Mouse (Mus musculus) lung, postnatal 4 days (tissue): ENCODE data around the gene Zfp628.

Experiments used
- DNase-seq, 2 experiments: peaks; one replicate each; pipeline ENCODE4 v3.0.0; 2021

Zfp628 gene

DNA sequence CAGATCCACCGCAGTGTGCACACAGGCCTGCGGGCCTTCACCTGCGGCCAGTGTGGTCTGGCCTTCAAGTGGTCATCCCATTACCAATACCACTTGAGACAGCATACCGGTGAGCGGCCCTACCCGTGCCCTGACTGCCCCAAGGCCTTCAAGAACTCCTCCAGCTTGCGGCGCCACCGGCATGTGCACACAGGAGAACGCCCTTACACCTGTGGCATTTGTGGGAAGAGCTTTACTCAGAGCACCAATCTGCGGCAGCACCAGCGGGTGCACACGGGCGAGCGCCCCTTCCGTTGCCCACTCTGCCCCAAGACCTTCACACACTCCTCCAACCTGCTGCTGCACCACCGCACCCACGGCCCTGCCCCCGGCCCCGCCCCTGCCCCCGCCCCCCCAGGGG, 4.1 kb downstream of the Zfp628 start:
- DNase-seq: no peak

DNA sequence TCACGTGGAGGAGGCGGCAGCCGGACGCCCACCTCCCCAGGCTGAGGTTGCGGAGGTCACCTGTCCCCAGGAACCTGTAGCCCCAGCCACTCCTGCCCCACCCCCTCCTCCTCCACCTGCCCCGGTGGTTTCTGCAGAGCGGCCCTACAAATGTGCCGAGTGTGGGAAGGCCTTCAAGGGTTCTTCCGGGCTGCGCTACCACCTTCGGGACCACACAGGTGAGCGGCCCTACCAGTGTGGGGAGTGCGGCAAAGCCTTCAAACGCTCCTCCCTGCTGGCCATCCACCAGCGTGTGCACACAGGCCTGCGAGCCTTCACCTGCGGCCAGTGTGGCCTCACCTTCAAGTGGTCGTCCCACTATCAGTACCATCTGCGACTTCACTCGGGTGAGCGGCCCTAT, 5.0 kb downstream of the Zfp628 start:
- DNase-seq: no peak

GRCm38 (mm10) chr7:4920496-4920895, 5.5 kb downstream of the Zfp628 start:
- no peak for DNase-seq

DNA sequence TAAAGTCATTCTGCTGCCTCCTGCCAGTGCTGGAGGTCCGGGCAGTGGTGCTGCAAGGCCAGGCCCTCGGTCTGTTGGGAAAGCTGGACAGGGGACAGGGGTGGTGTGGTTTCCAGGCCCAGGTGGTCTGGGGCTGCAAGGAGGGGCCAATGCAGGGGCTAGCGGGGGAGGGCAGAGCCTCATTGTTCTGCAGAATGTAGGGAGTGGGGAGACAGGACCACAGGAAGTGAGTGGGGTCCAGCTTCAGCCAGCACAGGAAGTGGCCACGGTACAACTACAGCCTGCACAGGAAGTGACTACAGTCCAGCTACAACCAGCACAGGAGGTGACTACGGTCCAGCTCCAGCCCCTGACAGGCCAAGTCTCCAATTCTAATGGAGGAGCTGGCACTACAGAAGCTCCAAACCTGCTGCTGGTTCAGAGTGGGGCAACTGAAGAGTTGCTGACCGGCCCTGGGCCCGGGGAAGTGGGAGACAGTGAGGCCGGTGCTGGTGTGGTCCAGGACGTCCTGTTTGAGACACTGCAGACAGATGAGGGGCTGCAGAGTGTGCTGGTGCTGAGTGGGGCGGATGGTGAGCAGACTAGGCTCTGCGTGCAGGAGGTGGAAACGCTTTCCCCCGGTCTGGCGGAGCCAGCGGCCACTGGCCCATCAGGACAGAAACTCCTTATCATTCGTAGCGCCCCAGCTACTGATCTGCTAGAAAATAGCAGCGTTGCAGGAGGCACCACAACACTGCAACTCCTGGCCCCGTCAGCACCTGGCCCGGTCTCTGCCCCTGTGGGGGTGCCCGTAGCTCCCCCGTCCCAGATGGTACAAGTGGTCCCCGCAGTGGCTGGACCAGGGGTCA, 6.2 kb downstream of the Zfp628 start:
- peak; percentile 42 to 63 for DNase-seq

DNA sequence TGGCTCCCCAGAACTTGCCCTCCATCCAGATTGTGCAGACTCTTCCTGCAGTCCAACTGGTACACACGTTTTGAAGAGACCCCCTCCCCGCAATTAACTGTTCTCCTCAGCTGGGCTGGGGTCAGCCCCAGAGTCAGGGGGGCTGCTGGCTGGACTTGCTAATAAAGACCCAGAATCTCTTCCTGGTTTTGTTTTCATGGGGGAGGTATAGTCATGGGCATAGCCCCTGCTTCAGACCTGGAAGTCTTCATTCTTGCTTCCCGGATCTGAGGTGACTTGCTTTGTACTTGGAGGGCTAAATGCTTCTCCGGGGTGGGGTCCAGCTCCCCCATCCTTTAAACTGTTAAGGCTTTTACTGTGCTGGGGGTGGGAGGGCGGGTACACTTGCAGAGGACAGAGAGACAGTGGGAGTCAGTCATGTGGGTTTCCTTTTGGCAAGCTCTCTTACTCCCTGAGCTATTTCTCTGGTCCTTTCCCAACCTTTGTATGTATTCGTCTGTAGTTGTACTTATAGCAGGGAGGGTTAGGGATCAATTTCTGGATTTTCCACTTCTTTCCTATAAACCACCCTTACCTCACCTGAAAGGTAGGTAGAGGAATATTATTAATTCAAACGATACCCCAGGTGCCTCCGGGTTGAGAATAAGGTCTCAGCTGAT, 6.9 kb downstream of the Zfp628 start, which contains the start of gene Nat14:
TSS of gene Nat14 (plus strand) at position 205 of the 659 bp plus-strand sequence.
- DNase-seq: no peak

GRCm38 (mm10) chr7:4922508-4922907, 7.5 kb downstream of the Zfp628 start:
- peak; percentile 75 to 79 for DNase-seq

DNA sequence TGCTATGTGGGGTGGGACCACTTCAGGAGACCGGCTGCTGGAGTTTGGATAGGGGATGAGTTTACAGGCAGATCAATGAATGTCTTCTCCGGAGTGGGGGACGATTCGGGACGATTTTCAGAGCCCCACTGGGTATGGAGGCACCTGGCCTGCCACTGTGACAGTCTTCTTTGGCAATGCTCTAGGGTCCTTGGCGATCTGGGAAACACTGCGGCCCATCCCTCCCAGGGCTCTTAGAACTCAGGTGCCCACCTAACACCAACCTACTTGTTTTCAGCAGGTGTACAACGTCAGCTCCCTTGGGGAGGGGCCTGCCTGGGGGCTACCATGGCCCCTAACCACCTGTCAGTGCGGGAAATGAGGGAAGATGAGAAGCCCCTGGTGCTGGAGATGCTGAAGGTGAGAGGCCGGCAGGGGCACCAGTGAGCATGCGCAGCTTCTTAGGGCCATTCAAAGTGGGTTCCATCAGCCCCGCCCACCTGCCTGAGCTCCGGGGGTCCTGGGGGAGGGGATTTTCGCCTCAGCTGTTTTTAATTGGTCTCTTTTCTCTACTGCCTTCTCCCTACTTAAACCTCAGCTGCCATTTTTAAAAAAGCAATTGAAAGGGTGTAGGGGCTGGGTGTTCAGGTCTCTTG, 8.0 kb downstream of the Zfp628 start:
- peak in 1 of 2 experiments; percentile 39 for DNase-seq

DNA sequence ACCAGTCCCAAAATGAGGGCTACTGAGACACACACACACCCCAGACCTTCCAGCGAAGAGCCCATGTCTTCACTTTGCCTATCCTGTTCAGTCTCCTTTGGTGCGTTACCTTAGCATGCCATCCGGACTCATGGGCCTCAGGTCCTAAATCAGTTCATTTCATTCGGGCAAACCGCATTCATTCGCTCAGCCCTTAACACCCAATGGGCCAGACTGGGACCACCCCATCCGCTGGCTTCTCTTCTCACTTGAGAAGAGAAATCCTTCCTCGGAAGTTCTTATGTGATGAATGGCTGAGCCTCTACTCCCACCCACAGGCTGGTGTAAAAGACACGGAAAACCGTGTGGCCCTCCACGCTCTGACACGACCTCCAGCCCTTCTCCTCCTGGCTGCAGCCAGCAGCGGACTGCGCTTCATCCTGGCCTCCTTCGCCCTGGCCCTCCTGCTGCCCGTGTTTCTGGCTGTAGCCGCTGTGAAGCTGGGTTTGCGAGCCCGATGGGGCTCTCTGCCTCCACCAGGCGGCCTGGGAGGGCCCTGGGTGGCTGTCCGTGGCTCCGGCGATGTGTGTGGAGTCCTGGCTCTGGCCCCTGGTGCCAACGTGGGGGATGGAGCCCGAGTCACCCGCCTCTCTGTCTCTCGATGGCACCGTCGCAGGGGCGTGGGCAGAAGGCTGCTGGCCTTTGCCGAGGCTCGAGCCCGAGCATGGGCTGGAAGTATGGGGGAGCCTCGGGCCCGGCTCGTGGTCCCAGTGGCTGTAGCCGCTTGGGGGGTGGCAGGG, 8.8 kb downstream of the Zfp628 start:
- DNase-seq: peak; percentile 72 to 82

GRCm38 (mm10) chr7:4924483-4924882, 9.5 kb downstream of the Zfp628 start:
- DNase-seq: no peak

DNA sequence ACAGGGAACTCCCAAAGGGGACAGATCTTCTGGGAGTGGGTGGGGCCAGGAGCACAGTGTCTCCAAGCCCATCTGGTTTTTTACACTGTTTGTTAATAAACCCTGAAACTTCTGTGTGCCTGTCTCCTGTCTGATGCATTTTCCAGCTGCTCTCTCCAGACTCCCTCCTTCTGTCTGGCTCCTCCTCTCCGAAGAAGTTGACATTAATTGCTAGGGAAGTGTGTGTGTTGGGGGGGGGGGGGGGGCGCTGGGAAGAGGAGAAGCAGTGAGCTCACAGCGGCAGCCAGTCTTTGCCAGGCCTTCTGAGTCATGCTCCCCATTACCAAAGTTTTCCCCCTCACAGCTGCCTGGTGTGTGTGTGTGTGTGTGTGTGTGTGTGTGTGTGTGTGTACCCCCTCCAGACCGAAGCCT, 9.9 kb downstream of the Zfp628 start:
- peak; percentile 45 to 81 for DNase-seq

DNA sequence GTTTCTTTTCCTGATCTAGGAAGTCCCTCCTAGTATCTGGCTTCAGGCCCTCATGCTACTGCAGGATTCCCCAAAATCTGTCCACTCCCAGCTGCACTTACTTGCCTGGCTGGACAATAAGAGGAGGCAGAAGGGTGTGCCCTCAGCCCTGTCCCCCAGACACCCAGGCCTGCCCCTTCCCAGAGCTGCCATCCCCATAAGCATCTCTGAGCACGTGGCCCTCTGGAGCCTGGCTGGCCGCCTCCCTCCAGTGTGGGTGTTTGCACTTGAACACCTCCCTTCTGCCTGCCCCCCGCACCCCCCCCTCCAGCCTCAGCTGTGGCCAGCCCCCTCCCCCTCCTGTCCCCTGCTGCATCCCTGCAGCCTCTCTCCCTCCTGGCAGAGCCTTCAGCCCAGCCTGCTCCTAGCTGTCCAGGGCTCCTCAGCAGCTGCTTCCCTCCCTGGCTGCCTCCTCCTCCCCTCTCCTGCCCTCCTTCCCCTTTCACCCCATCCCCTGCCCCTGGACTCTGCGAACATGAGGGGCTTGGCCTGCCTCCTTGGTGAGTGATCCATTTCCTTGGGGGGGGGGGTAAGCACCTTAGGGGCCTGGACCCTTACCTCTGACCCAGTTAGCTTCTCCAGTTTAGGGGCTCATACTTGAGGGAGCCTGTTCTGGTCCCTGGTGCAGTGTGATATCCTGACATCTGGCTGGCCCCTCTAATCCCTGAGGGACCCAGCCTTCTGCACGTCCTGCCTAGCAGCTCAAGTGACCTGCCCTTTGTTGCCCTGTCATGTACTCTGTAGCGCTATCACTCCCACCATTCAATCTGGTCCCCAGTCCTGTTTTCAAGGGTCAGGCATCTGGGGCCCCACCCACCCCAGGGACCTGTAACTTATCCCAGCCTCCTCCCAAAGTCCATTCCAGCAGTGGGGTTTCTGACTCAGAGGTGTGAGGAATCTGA, 10.7 kb downstream of the Zfp628 start, which contains the start of gene Ssc5d:
TSS of gene Ssc5d (plus strand) at position 345 of the 941 bp plus-strand sequence.
- peak; percentile 63 to 88 for DNase-seq

- no peak for DNase-seq
These were observed 11.8 kb downstream of the Zfp628 start for GRCm38 (mm10) chr7:4926849-4927248.

GRCm38 (mm10) chr7:4927711-4928110, 12.7 kb downstream of the Zfp628 start:
- peak; percentile 38 to 56 for DNase-seq

DNA sequence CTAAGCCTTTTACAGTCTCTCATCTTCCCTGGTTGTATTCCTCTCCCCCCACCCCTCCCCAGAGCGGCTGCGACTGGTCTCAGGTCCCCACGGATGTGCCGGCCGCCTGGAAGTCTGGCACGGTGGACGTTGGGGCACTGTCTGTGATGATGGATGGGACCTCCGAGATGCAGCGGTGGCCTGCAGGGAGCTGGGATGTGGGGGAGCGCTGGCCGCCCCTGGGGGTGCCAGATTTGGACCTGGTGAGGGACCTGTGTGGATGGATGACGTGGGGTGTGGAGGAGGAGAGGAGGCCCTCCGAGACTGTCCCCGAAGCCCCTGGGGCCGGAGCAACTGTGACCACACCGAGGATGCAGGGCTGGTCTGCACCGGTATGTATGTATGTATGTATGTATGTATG, 13.3 kb downstream of the Zfp628 start:
- DNase-seq: no peak

DNA sequence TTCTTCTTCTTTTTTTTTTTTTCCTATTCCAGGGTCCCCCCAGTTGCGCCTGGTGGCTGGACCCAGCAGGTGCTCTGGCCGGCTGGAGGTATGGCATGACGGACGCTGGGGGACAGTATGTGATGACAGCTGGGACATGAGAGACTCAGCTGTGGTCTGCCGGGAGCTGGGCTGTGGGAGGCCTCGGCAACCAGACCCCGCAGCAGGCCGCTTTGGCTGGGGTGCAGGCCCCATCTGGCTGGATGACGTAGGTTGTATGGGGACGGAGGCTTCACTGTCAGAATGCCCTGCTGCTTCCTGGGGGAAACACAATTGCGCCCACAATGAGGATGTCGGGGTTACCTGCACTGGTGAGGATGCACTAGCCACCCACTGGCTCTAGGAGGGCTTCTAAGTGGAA, 18.1 kb downstream of the Zfp628 start:
- DNase-seq: no peak

DNA sequence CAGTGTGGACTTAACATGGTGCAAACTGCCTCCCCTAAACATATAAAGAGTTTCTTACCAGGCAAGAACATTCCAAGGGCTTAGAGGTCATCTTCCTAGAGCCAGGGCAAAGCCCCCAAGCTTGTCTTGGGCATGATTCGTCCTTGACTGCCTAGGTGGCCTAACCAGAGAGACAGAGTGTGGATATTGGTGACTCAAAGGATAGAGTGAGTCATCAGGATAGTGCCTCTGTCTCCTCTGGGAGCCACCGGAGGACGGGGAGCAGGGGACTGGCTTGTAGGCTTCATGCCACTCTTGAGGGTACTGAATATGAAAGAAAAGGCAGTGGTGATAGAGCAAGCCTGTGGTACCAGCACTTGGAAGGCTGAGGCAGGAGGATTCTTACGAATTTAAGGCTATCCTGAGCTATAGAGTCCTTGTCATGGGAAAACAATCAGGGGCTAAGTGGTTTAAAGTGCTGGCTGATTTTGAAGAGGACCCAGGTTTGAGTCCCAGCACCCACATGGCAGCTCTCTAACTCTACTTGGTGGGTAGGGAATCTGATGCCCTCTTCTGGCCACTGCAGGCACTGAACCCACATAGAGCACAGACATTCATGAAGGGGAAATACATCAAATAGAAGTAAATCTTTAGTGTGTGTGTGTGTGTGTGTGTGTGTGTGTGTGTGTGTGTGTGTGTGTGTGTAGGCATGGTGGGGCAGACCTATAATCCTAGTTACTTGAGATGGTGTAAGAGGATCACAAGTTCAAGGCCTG, 19.3 kb downstream of the Zfp628 start:
- no peak for DNase-seq

DNA sequence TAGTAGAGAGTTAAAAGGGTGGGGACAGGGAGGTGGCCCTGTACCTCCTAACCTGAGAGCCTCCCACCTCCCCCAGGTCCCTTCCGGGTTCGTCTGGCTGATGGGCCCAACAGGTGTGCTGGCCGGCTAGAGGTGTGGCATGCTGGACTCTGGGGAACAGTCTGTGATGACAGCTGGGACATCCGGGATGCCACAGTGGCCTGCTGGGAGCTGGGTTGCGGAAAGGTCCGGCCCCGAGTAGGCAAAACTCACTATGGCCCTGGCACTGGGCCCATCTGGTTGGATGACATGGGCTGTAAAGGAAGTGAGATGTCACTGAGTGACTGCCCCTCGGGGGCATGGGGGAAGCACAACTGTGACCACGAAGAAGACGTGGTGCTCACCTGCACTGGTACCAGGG, 21.8 kb downstream of the Zfp628 start:
- no peak for DNase-seq

- DNase-seq: no peak
These were observed 22.4 kb downstream of the Zfp628 start for GRCm38 (mm10) chr7:4937392-4937791.

GRCm38 (mm10) chr7:4938456-4938855, 23.4 kb downstream of the Zfp628 start:
- DNase-seq: peak; percentile 69 to 85

DNA sequence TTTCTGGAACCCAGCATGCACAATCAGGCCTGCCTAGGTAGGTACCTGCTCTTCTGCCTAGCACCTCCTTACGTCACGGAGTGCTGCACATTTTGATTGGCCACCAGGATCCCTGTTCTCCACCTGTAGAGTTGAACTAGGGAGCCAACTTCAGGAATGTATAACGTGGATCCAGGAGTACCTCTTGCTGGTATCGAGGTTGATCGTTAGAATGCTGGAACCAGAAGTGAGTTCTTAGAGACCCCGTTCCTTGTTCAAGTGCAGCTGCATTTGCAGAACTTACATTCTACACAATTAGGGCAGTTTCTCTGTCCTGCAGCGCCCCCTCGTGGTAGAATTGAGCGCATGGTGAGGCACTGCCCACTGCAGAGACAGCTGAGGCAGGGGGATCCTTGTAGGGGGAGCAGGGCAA, 25.1 kb downstream of the Zfp628 start:
- peak; percentile 70 to 84 for DNase-seq

DNA sequence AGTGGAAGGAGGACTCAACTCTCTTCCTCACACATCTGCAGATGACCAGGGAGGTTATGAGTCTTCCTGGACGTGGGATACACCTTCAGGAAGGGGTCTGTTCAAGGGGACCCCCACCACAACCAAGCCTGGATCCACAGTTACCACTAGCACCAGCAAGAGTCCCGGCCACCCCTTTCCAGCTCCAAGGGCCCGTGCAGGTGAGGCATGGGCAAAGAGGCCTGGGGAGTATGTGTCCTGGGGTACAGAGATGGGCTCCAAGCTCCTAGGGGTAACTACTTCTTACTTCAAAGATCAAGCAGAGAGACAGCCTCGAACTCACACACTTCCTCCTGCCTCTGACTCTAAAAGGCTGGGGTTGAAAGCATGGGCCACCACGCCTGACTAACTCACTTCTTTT, 27.7 kb downstream of the Zfp628 start:
- DNase-seq: no peak
